Mouse (Mus musculus) liver, embryonic 14.5 days (tissue): ENCODE measurements around the gene Mcoln2.

Experiments used
- CTCF ChIP-seq: IDR thresholded peaks from 2 replicates; pipeline ENCODE4 v1.5.1; 2016; ENCODE audit warnings: antibody characterized with exemption, low read depth, control low read depth
- EP300 ChIP-seq: IDR thresholded peaks from 2 replicates; pipeline ENCODE4 v1.6.1; 2016; ENCODE audit warnings: antibody characterized with exemption, low read depth

DNA sequence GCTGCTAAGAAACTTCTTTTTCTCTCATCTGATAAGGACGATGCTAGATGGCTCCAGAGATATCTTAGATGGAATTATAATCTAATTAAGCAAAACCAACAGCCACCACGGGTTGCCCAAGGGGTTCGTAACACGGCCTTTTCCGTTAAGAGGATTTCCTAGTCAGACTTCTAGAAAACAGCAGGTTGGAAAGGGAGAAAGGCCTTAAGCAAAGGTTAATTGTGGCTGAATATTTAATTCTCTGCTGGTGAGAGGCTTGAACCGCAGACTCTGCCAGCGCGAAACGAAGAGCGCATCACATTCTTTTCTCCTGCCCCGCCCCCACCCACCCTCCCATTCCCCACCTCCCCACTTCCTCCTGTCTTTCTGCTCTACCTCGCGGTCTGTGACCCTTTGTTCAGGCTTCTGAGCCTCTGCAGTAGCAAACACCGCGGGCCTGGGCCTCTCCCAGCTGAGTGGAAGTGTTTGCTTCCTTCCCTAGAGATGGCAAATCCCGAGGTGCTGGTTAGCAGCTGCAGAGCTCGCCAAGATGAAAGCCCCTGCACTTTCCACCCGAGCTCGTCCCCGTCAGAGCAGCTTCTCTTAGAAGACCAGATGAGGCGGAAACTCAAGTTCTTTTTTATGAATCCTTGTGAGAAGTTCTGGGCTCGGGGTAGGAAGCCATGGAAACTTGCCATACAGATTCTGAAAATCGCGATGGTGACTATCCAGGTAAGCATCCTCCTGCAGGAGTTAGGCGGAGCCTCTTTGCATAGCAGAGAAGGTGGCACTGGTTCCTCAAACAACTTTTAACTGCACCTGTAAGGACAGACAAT, 28.1 kb upstream of the Mcoln2 start:
- TF ChIP-seq EP300 (no peak), CTCF (no peak)
